Mouse (Mus musculus): ENCODE data around the gene Slc34a1. TPM values are rescaled to one million over a fixed set of nuclear protein-coding genes. Genes with fewer than 3 reads are reported as not detected.
"Not testable (repeated sequence)": the region's sequence is repeated elsewhere in the genome, so short reads cannot be mapped to it uniquely, and the experiment has no call there.

The Slc34a1 gene
- polyA plus RNA-seq, 1 experiment from 2014 or later, result not detected

- no peak for ATAC-seq
- H3K9me3 ChIP-seq (replicated peaks; ENCODE audit: control insufficient read depth, low read length, poor library complexity, severe bottlenecking), result no peaks in the 10 kb centered on the region; the same call in 1 of the 2 replicates
- 78% methylated on average over 12 of the region's 12 CpGs for WGBS
These were observed 31.4 kb downstream of the Slc34a1 start for GRCm38 (mm10) chr13:55429226-55429888.

GRCm38 (mm10) chr13:55430566-55430965 lies 32.6 kb downstream of the Slc34a1 start:
- Histone ChIP-seq H3K36me3 (ENCODE audit: control insufficient read depth, insufficient read depth, low read length) (no peaks in the 10 kb centered on the region), H3K4me2 (ENCODE audit: low read length) (no peak overlapping the region), H3K9ac (ENCODE audit: low read depth, low read length) (no peak overlapping the region), H3K4me1 (ENCODE audit: control insufficient read depth, insufficient read depth, low read length) (no peaks in the 10 kb centered on the region), H3K27ac (ENCODE audit: low read length) (no peak overlapping the region), H3K27me3 (ENCODE audit: control insufficient read depth, insufficient read depth, low read depth, low read length) (no peaks in the 10 kb centered on the region), H3K4me3 (ENCODE audit: low read depth, low read length) (no peak overlapping the region), H3K9me3 (replicated peaks; ENCODE audit: control insufficient read depth, low read length, poor library complexity, severe bottlenecking) (no peaks in the 10 kb centered on the region; the same call in 1 of the 2 replicates)
- 84% methylated on average over 2 of the region's 2 CpGs for WGBS
- no peak for ATAC-seq

More at GRCm38 (mm10) chr13:55429226-55429888, 31.4 kb downstream of the Slc34a1 start:
- Histone ChIP-seq H3K4me3 (ENCODE audit: low read depth, low read length) (no peak overlapping the region), H3K9ac (ENCODE audit: low read depth, low read length) (no peak overlapping the region), H3K27me3 (ENCODE audit: control insufficient read depth, insufficient read depth, low read depth, low read length) (no peaks in the 10 kb centered on the region), H3K27ac (ENCODE audit: low read length) (no peak overlapping the region), H3K4me2 (ENCODE audit: low read length) (no peak overlapping the region), H3K36me3 (ENCODE audit: control insufficient read depth, insufficient read depth, low read length) (no peaks in the 10 kb centered on the region), H3K4me1 (ENCODE audit: control insufficient read depth, insufficient read depth, low read length) (no peaks in the 10 kb centered on the region)

- Histone ChIP-seq H3K9me3 (replicated peaks; ENCODE audit: control insufficient read depth, low read length, poor library complexity, severe bottlenecking) (no peaks in the 10 kb centered on the region; the same call in 1 of the 2 replicates), H3K27me3 (ENCODE audit: control insufficient read depth, insufficient read depth, low read depth, low read length) (no peaks in the 10 kb centered on the region), H3K27ac (ENCODE audit: low read length) (no peak overlapping the region), H3K9ac (ENCODE audit: low read depth, low read length) (no peak overlapping the region), H3K36me3 (ENCODE audit: control insufficient read depth, insufficient read depth, low read length) (no peaks in the 10 kb centered on the region), H3K4me3 (ENCODE audit: low read depth, low read length) (no peak overlapping the region), H3K4me1 (ENCODE audit: control insufficient read depth, insufficient read depth, low read length) (no peaks in the 10 kb centered on the region), H3K4me2 (ENCODE audit: low read length) (no peak overlapping the region)
- 82% methylated on average over 10 of the region's 10 CpGs for whole genome bisulfite sequencing
- no peak for ATAC-seq
These were observed 34.1 kb downstream of the Slc34a1 start for GRCm38 (mm10) chr13:55431889-55432685.

GRCm38 (mm10) chr13:55437111-55437629 lies 39.2 kb downstream of the Slc34a1 start:
- H3K27ac ChIP-seq (ENCODE audit: low read length); H3K4me1 ChIP-seq (ENCODE audit: control insufficient read depth, insufficient read depth, low read length); H3K4me3 ChIP-seq (ENCODE audit: low read depth, low read length); H3K36me3 ChIP-seq (ENCODE audit: control insufficient read depth, insufficient read depth, low read length); ATAC-seq; H3K9me3 ChIP-seq (replicated peaks; ENCODE audit: control insufficient read depth, low read length, poor library complexity, severe bottlenecking); H3K27me3 ChIP-seq (ENCODE audit: control insufficient read depth, insufficient read depth, low read depth, low read length); H3K4me2 ChIP-seq (ENCODE audit: low read length); H3K9ac ChIP-seq (ENCODE audit: low read depth, low read length): not testable (repeated sequence)
- WGBS, result 92% methylated on average over 14 of the region's 15 CpGs

GRCm38 (mm10) chr13:55443799-55444285 lies 45.9 kb downstream of the Slc34a1 start:
- Histone ChIP-seq H3K27me3 (ENCODE audit: control insufficient read depth, insufficient read depth, low read depth, low read length) (no peaks in the 10 kb centered on the region), H3K9me3 (replicated peaks; ENCODE audit: control insufficient read depth, low read length, poor library complexity, severe bottlenecking) (no peaks in the 10 kb centered on the region), H3K4me3 (ENCODE audit: low read depth, low read length) (peak overlapping the region; percentile 80), H3K27ac (ENCODE audit: low read length) (peak overlapping the region; percentile 96), H3K9ac (ENCODE audit: low read depth, low read length) (peak overlapping the region; percentile 71), H3K4me2 (ENCODE audit: low read length) (peak overlapping the region; percentile 62), H3K4me1 (ENCODE audit: control insufficient read depth, insufficient read depth, low read length) (peaks cover 23% of the 10 kb centered on the region), H3K36me3 (ENCODE audit: control insufficient read depth, insufficient read depth, low read length) (no peaks in the 10 kb centered on the region)
- WGBS, result 43% methylated on average over 9 of the region's 9 CpGs
- ATAC-seq, result no peak

DNA sequence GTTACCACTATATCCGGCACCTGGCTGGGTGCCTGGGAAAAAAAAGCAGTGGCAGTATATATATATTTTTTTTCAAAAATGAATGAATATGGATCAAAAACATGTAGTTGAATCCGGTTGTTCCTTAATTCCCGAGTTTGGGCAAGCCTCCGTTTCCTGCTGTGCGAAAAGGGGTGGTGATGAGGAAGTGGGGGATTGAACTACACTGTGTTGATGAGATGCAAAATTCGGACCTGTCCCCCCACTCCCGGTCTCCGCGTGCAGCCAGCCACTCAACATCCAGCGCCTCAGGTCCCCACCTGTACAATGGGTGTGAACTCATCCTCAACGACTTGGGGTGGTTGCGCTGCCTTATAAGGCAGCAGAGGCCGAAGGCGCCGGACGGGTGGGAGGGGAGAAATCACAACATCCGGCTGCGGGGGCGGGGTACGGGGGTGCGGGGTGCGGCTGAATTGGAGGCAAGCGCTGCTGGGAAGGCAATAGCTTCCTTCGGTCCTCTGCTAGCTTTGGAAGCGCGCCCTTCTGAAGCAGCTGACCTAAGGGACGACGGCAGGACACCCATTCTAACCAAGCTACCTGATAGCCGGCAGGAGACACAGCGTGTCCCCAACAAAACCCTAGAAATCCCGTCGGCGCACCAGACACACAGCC lies 46.4 kb downstream of the Slc34a1 start:
- Histone ChIP-seq H3K4me1 (ENCODE audit: control insufficient read depth, insufficient read depth, low read length) (peaks cover 23% of the 10 kb centered on the region), H3K9me3 (replicated peaks; ENCODE audit: control insufficient read depth, low read length, poor library complexity, severe bottlenecking) (no peaks in the 10 kb centered on the region), H3K36me3 (ENCODE audit: control insufficient read depth, insufficient read depth, low read length) (no peaks in the 10 kb centered on the region), H3K9ac (ENCODE audit: low read depth, low read length) (peak overlapping the region; percentile 71), H3K4me2 (ENCODE audit: low read length) (peak overlapping the region; percentile 62), H3K27me3 (ENCODE audit: control insufficient read depth, insufficient read depth, low read depth, low read length) (no peaks in the 10 kb centered on the region), H3K4me3 (ENCODE audit: low read depth, low read length) (peak overlapping the region; percentile 80), H3K27ac (ENCODE audit: low read length) (peak overlapping the region; percentile 96)
- ATAC-seq, result peak; percentile 80
- under 1% methylated on average over 33 of the region's 33 CpGs for WGBS

GRCm38 (mm10) chr13:55444937-55445315 lies 46.9 kb downstream of the Slc34a1 start, which contains the start of gene Grk6:
Gene Grk6, plus strand, starts transcription at chr13:55445072.
- under 1% methylated on average over 29 of the region's 35 CpGs for WGBS
- peak within 1 kb of the TSS; percentile 96 for H3K27ac ChIP-seq (ENCODE audit: low read length)
- H3K27me3 ChIP-seq (ENCODE audit: control insufficient read depth, insufficient read depth, low read depth, low read length), result no peaks in the 10 kb centered on the region
- peak within 1 kb of the TSS; percentile 93 for H3K9ac ChIP-seq (ENCODE audit: low read depth, low read length)
- peak within 1 kb of the TSS; percentile 90 for H3K4me2 ChIP-seq (ENCODE audit: low read length)
- no peaks in the 10 kb centered on the region for H3K36me3 ChIP-seq (ENCODE audit: control insufficient read depth, insufficient read depth, low read length)
- H3K4me3 ChIP-seq (ENCODE audit: low read depth, low read length), result peak within 1 kb of the TSS; percentile 80
- ATAC-seq, result peak; percentile 97
- peaks cover 23% of the 10 kb centered on the region for H3K4me1 ChIP-seq (ENCODE audit: control insufficient read depth, insufficient read depth, low read length)
- H3K9me3 ChIP-seq (replicated peaks; ENCODE audit: control insufficient read depth, low read length, poor library complexity, severe bottlenecking), result no peaks in the 10 kb centered on the region

DNA sequence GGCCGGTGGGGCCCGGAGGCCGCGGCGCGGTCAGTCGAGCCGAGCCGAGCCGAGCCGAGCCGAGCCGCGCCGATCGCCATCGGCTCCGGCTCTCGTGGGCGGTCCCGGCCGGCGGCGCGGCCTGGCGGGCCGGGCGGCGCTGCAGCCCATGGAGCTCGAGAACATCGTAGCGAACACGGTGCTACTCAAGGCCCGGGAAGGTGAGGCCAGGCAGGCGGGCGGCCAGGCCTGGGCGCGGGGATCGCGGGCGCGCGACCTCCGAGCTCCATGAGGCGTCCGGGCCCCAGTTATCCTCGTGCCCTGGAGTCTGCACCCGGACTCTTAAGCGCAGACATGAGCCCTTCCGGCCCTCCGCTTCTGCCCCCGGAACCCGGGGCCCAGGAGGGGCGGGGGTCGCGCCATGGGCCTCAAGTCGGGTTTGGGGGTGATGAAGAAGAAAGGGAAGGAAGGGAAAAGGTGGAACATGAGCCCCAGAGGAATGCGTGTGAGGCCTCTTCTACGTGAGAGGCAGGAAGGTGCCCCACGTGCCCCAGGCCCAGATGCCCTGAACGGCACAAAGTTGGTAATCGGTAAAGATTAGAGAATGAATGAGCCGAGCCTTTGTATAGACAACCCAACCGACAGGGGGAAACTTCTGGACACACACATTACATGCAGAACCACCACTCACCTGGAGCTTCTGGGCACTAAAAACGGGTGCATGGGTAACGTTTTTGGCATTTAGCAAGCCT lies 47.5 kb downstream of the Slc34a1 start:
- Histone ChIP-seq H3K4me2 (ENCODE audit: low read length) (peak overlapping the region; percentile 90), H3K9ac (ENCODE audit: low read depth, low read length) (peak overlapping the region; percentile 93), H3K4me1 (ENCODE audit: control insufficient read depth, insufficient read depth, low read length) (peaks cover 23% of the 10 kb centered on the region), H3K36me3 (ENCODE audit: control insufficient read depth, insufficient read depth, low read length) (peaks cover 1% of the 10 kb centered on the region; the same call in 1 of the 2 replicates), H3K4me3 (ENCODE audit: low read depth, low read length) (peak overlapping the region; percentile 80), H3K27ac (ENCODE audit: low read length) (peak overlapping the region; percentile 90), H3K9me3 (replicated peaks; ENCODE audit: control insufficient read depth, low read length, poor library complexity, severe bottlenecking) (no peaks in the 10 kb centered on the region), H3K27me3 (ENCODE audit: control insufficient read depth, insufficient read depth, low read depth, low read length) (no peaks in the 10 kb centered on the region)
- under 1% methylated on average over 46 of the region's 66 CpGs for WGBS
- ATAC-seq, result no peak; the same call in 1 of the 2 replicates
